Mouse (Mus musculus): ENCODE data around the gene Sycp1.

The Sycp1 gene

DNA sequence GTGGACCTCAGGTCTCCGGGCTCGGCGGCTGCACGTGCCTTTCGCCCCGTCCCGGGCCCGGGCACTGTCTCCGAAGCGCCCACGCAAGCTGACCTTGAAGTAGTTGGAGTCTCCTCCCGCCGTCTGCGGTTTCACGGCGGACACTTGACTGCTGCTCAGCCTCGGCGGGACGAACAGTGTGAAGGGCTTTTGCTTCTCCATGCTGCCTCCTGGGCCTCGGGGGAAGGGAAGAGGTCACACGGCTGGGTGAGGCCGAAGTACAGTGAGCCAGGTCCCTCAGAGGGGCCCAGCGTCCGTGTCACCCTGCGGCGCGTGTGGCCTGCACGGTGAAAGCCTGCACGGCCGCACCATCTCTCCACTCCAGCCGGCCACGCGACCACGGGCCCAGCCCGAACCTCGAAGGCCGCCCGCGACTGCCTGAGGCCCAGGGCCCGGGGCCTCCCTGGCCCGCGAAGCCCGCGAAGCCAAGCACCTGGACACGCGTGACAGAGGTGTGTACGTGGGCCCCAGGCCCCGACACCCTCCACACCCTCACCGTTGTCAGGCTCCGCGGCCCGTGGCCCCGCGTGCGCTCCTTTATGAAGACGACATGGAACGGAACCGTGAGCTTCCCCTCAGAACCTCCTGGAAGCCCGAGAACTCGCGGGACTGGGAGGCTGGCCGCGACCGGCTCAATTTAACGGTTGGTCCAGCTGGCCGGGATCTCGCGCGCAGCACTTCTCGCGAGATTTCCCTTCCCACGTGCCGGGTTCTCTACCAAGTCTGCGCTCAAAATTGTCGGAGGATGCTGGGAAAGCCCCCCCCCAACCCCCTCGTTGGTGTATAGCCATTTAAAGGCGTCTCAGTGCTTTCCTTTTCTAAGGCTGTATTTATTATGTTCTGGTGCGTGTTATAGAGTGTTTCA, at the start of gene Sycp1:
TSS of gene Sycp1 (minus strand) at position 650 of the 904 bp plus-strand sequence.
- no peak for DNase-seq

DNA sequence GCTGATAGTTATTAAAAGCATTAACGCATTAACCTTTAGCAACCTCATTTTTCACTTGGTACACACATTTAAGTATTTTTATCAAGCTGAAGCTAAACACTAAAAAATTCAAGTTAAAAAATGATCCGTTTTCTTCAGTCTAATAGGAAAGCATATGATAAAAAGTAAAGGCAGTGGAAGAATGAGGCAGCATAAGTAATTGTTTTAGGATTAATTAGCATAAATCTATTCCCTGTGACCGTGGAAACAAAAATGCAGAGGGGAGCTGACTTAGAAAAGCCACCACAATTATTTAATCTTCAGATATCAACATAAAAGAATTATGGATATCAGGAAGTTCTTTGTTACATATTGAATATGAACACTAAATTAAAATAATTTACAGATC, 44.4 kb upstream of the Sycp1 start:
- DNase-seq = no peak

GRCm38 (mm10) chr3:102979550-102980348, 43.8 kb upstream of the Sycp1 start:
- DNase-seq = no peak

GRCm38 (mm10) chr3:102976906-102977305, 41.0 kb upstream of the Sycp1 start:
- DNase-seq = no peak

DNA sequence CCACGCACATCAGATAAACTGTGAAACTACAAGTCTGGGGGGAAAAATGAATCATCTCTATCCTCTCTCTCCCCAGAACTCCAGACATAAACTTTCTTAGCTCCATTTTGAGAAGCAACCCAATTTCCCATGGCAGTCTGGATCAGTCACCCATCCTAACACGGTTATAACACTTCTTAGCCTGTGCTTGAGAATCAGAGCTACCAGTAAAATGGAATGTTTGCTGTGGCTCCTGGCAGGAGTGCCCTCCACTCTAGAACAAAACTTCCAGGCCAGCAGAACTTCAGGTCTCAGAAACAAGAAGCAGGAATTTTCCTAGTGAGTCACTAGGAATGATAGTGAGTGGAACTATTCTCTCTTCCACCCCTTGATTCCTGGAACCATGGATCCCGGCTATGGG, 34.6 kb upstream of the Sycp1 start:
- no peak for DNase-seq

GRCm38 (mm10) chr3:102970067-102970466, 34.2 kb upstream of the Sycp1 start:
- no peak for DNase-seq

DNA sequence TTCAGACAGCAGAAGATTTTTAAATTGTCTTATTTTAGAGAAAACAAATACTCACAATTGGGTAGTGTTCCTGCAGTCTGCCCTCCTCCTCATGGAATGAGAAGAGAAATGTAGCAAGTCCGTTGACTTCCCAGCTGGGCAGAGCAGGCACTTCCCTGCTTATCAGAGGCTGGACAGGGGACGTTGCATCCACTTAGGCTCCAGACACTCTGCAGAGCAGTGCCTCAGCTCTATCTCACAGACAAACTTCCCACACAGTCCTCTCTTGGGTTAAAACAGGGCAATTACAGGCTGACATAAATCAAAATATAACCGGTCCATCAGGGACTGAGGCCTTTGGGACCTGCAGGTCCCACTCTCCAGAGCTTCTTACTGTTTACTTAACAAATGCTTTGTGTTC, 28.1 kb upstream of the Sycp1 start, which contains the start of gene Nr1h5:
TSS of gene Nr1h5 (minus strand) at position 101 of the 400 bp plus-strand sequence.
- peak; percentile 9 for DNase-seq

DNA sequence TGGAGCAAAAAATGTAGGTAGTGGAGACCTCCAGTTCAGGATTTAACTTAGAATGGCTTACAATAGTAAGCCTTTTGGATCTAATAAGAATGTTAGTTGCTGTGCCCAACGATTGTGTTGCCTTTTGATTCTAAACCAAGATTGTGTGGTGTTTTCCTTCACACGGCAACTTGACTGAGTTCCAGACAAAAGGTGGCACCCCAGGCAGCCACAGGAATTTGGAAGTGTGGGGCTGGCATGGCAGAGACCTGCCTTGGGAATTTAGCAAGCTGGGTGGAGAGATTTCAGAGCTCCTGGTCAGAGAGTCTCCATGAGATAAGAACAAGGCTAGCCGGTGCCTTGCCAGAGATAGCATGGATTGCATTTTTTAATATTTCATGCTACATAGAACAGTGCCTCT, 19.7 kb upstream of the Sycp1 start:
- DNase-seq = no peak

DNA sequence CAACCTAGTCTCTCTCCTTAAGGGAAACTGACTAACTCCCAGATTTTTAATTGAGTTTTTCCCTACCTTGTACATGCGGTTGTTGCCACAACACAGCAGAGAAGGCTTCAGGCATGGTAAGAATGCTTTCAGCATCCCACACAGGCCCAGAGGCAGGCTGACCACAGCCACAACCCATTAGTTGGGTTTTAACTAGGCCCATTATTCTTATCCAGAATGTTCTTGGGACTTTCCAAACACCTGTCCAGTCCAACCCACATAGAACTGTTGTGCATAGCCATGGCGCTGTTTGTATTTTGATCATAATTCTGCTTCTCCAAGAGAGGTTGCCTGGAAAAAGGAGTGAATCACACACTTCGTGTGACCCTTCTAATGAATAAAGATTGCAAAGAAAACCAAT, 19.2 kb upstream of the Sycp1 start:
- DNase-seq = no peak

DNA sequence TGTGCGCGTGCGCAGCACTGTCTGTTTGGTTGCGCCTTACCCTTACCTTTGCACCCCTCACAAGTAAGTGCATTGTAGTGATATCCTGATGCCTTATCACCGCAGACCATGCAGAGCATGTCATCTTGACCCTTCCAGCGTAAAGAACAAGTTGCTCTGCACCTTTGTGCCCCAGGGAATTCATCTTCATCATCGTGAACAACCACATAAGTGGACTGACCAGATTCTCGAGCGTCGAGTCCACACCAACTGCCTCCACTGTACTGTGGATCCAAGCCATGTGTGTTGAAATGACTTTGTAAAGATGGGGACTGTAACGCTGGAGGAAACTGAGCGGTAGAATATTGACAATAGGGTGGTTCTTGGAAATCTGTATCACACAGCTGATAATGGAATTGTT, 18.6 kb upstream of the Sycp1 start:
- DNase-seq = no peak

- DNase-seq = no peak
Measured at GRCm38 (mm10) chr3:102946861-102947260, 11.0 kb upstream of the Sycp1 start.

DNA sequence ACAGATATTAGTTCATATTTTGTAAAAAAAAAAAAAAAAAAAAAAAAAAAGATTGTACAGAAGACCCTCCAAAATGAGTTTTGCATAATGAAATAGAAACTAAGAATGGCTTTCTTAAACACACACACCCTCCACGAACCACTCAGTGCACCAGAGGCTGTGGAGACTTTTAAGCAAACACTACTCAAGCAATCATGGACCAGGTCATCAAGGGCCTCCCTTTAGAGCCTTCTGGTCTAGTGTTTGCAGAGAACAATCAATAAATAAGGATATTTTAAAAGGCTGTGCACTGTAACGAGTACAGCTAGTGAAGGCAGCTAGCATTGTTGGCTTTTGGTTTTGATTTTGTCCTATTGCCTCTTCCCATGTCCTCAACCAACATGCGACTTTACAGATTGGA, 10.4 kb upstream of the Sycp1 start:
- DNase-seq = no peak

- no peak for DNase-seq
Measured at GRCm38 (mm10) chr3:102938100-102938499, 2.2 kb upstream of the Sycp1 start.

DNA sequence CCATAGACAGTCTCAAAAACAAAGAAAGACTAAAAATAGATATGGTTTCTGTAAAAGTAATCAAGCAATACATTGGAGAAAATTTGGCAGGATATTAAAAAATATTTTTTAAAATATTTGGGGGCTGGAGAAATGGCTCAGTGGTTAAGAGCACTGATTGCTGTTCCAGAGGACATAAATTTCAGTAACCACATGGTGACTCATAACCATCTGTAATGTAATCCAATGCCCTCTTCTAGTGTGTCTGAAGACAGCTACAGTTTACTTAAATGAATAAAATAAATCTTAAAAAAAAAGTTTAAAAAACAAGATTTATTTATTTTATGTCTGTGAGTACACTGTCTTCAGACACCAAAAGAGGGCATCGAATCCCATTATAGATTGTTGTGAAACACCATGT, 36.8 kb downstream of the Sycp1 start:
- DNase-seq = no peak

- no peak for DNase-seq
Measured at GRCm38 (mm10) chr3:102880529-102880928, 55.4 kb downstream of the Sycp1 start.

DNA sequence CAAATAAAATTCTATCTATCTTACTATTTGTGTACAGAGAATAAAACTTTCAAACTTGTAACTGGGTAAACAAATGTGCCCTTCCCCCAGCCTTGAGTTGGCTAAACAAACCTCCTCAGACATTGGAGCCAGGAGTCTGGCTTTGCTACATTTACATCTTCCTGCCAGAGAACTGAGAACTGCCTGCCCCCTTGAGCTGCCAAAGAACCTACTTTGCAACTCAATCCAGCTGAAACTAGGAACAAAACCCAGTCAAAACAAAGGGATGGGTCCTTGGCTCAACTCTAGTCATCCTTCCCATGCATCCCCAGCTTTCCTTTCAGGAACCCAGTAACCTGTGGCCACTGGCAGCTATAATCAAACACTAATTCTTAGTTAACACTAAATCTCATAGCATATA, 87.2 kb downstream of the Sycp1 start:
- DNase-seq = no peak

DNA sequence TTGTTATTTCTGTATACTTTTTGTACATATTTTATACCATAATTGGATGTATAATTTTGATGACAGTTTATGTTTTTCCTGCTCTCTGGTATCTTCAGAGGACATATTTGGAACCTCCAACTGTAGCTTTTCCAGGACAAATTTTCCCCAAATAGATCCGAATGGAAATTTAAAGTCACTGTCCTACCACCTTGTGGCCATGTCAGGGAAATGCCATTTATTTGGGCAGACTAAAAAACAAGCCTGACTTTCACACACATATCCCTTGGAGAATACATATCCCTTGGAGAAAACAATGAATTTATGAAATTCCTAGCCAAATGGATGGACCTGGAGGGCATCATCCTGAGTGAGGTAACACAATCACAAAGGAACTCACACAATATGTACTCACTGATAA, 93.5 kb downstream of the Sycp1 start:
- no peak for DNase-seq

DNA sequence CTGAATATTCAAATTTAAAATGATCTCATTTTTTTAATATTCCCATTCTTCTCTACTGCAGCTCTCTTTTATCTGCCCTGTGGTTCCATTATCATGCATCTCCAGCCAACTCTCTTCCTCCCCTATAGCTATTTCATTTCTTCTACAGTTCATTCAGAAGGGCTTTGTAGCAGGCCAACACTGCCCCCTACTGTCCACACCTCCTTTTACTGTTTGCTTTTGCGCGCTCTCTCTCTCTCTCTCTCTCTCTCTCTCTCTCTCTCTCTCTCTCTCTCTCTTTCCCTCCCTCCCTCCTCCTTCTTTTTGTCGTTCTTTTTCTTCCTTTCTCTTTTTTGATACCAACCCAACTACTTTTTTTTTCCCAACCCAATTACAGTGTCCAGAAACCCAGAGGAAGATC, 132.0 kb downstream of the Sycp1 start:
- peak; percentile 66 for DNase-seq

DNA sequence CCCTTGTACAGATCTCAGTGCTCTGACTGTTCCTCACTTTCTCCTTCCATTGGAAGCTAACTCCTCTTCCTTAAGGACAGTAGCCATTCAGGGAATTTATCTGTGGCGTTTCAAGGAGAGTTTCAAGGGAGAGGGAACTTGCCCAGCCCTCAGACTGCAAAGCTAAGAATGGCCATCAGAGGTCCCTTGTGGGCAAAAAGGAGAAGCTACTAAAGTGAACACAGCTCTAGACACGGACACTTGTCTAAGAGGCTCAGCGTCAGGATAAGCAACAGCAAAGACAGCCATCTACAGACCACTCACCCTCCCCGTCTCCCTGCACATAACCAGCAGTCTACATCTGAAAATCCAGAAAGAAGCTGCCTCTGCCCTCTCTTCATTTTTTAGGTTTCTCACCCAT, 148.5 kb downstream of the Sycp1 start:
- no peak for DNase-seq

GRCm38 (mm10) chr3:102782618-102783017, 153.3 kb downstream of the Sycp1 start, which contains the start of gene Tshb:
Gene Tshb, minus strand, starts transcription at chr3:102782718.
- no peak for DNase-seq

- no peak for DNase-seq
Measured at GRCm38 (mm10) chr3:102773018-102773417, 162.9 kb downstream of the Sycp1 start.
